Mouse (Mus musculus) spleen, adult 2 months (tissue): ENCODE measurements around the gene Gas2l1. TPM values are rescaled to one million over a fixed set of nuclear protein-coding genes. Genes with fewer than 3 reads are reported as not detected.

Source experiments
- DNase-seq, 2 experiments: peaks; one replicate each; pipeline versions ENCODE4 v3.0.0 to v3.0.0-alpha.2; 2012 to 2021; ENCODE audit warnings: low spot score in 2 of 2, low read depth in 1 of 2
- H3K27ac ChIP-seq: fragments of 200-500 bp; 2 replicates; pipeline ENCODE4 v1.5.1; 2012; ENCODE audit warnings: low read length, inconsistent platforms; ENCODE audit not compliant: insufficient read depth
- H3K27me3 ChIP-seq: fragments of 200-500 bp; 2 replicates; pipeline ENCODE4 v1.6.1; 2012; ENCODE audit warnings: mild to moderate bottlenecking, moderate library complexity, low read length, inconsistent platforms; ENCODE audit not compliant: control insufficient read depth, insufficient read depth
- H3K36me3 ChIP-seq: fragments of 200-500 bp; 2 replicates; pipeline ENCODE4 v1.6.1; 2012; ENCODE audit warnings: mild to moderate bottlenecking, low read length, inconsistent platforms; ENCODE audit not compliant: control insufficient read depth, insufficient read depth
- H3K4me1 ChIP-seq: fragments of 200-500 bp; 2 replicates; pipeline ENCODE4 v1.6.1; 2011; ENCODE audit warnings: inconsistent platforms; ENCODE audit not compliant: control insufficient read depth, insufficient read depth, insufficient read length
- H3K4me3 ChIP-seq: fragments of 200-500 bp; 2 replicates; pipeline ENCODE4 v1.5.1; 2011; ENCODE audit warnings: mild to moderate bottlenecking, inconsistent platforms; ENCODE audit not compliant: insufficient read depth, insufficient read length; ENCODE audit errors: extremely low read depth
- CTCF ChIP-seq: fragments of 200-500 bp; IDR thresholded peaks from 2 replicates; pipeline ENCODE4 v1.5.1; 2011; ENCODE audit warnings: mild to moderate bottlenecking, inconsistent platforms; ENCODE audit not compliant: insufficient read depth, insufficient read length, insufficient replicate concordance; ENCODE audit errors: extremely low read depth
- POLR2A ChIP-seq: fragments of 200-500 bp; IDR thresholded peaks from 2 replicates; pipeline ENCODE4 v1.6.1; 2011; ENCODE audit warnings: low read depth, low read length, inconsistent platforms
- WGBS: fragments of 180-500 bp; shearing (Covaris S2); methylation state at CpG from one replicate; pipeline ENCODE4 v1.1.7; 2018; 5-methylcytosine and 5-hydroxymethylcytosine counted together
- polyA plus RNA-seq: library from polyadenylated mRNA; depleted of rRNA; stranded (reverse); fragments of >200 nt; gene quantifications from 2 replicates; pipeline ENCODE4 v1.2.3, GENCODE M21; 2012

Gas2l1 gene
- polyA plus RNA-seq, 1 experiment, result 35.5 TPM

DNA sequence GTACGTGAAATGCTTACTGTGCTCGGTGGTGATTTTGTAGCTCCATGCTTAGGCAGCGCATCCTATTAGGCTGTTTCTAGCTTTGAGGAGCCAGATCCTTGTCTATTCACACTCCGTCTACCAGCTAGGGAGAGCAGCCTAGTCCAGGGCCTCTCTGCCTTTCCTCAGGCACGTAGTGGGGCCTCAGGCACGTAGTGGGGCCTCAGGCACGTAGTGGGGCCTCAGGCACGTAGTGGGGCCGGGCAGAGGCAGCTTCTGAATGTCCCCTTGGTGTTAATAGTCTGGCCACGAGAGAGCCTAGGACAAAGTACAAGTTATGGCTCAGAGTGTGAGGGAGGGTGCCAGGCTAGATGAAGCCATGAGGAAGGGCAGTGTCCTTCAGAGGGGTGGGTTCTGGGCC is 32.4 kb downstream of the Gas2l1 start:
- H3K4me1 ChIP-seq, result no peaks in the 10 kb centered on the region
- H3K4me3 ChIP-seq, result no peak overlapping the region
- DNase-seq, result no peak
- peaks cover 67% of the 10 kb centered on the region for H3K36me3 ChIP-seq
- 96% methylated on average over 10 of the region's 10 CpGs for WGBS
- H3K27me3 ChIP-seq, result no peaks in the 10 kb centered on the region
- TF ChIP-seq CTCF (no peak), POLR2A (no peak)
- no peak overlapping the region for H3K27ac ChIP-seq

DNA sequence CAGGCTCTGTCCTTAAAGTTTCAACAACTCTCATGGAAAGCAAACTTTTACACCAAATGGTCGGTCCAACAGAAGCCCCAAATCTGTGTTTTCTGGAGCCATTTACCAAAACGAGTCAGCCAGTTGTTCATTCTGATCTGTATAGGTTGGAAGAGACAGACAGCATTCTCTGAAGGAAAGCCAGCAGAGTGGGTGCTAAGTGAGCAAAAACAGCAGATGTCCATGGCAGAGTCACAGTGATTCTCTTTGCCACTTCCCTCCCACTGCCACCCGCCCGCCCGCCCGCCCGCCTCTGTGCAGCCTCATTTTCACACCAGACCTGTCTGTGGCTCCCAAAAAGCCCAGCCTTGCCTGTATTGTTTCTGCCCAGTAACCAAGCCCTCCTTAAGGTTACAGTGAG is 36.9 kb downstream of the Gas2l1 start:
- 95% methylated on average over 7 of the region's 7 CpGs for WGBS

DNA sequence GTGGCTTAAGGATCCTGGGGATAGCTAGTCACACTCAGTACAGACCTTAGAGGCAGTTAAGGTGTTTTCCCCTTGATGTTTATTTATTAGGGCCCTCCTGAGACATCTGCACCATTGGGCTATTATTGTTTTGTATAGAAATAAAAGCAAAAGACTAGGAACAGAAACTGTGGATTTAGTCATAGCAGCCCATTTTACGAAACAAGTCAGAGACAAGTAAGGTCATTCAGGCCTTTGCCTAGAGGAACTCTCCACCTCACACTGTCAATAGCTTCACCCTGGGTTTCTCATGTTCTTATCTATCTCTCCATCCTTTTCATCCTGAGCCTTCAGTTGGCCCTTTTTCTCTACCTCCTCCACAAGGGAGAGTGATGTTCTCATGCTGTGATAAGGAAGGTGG is 40.0 kb downstream of the Gas2l1 start:
- H3K4me1 ChIP-seq, result no peaks in the 10 kb centered on the region
- peaks cover 48% of the 10 kb centered on the region for H3K36me3 ChIP-seq
- no peak for TF ChIP-seq POLR2A
- TF ChIP-seq CTCF, result no peak
- WGBS, result 93% methylated on average over 1 of the region's 1 CpGs
- H3K27ac ChIP-seq, result no peak overlapping the region
- H3K4me3 ChIP-seq, result no peak overlapping the region
- DNase-seq, result no peak
- H3K27me3 ChIP-seq, result no peaks in the 10 kb centered on the region

More for the DNA sequence above, 36.9 kb downstream of the Gas2l1 start:
- no peak for DNase-seq
- TF ChIP-seq POLR2A (no peak), CTCF (no peak)
- H3K36me3 ChIP-seq, result peaks cover 65% of the 10 kb centered on the region
- no peaks in the 10 kb centered on the region for H3K4me1 ChIP-seq
- H3K27ac ChIP-seq, result no peak overlapping the region
- H3K27me3 ChIP-seq, result no peaks in the 10 kb centered on the region
- no peak overlapping the region for H3K4me3 ChIP-seq

DNA sequence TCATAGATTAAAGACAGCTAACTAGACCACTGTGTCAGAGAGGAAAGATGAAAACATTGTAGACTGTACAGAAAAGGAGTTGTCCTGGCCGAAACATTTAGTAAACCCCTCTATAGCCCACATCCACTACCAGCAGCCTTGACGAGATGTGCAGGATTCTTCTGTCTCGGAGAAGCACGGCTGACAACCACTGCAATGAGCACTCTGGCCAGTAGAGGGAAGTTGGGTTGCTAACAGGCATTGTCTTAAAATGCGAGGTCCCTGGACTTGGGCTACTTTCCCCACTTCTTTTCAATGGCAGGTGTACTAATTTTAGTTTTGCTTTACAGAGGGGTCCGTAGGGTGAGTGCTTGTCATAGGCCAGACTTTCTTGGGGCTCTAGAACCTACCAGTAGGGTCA is 47.6 kb downstream of the Gas2l1 start:
- no peak for DNase-seq
- H3K4me3 ChIP-seq, result no peak overlapping the region
- no peak overlapping the region for H3K27ac ChIP-seq
- WGBS, result 87% methylated on average over 6 of the region's 6 CpGs
- no peaks in the 10 kb centered on the region for H3K4me1 ChIP-seq
- peaks cover 54% of the 10 kb centered on the region for H3K36me3 ChIP-seq
- TF ChIP-seq POLR2A (no peak), CTCF (no peak)
- H3K27me3 ChIP-seq, result no peaks in the 10 kb centered on the region

DNA sequence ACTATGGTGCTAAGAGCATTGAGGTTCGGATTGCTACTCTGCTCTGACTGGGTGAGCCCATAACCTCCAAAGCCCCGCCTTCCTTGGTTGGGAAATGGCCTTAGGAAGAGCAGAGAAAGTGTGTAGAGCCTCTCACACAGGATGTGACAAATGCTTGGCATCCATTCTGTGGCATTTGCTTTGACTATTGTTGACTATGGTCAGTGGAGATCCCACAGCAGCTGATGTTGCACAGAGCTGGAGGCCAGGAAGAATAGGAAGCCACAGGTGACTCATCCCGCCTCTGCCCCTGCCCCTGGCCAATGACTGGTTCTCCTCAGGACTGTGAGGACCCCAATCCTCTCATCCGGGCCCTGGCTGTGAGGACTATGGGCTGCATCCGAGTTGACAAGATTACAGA is 48.8 kb downstream of the Gas2l1 start:
- TF ChIP-seq POLR2A, result no peak
- no peak for TF ChIP-seq CTCF
- no peak overlapping the region for H3K27ac ChIP-seq
- 97% methylated on average over 5 of the region's 5 CpGs for WGBS
- no peak overlapping the region for H3K4me3 ChIP-seq
- no peaks in the 10 kb centered on the region for H3K27me3 ChIP-seq
- no peak for DNase-seq
- no peaks in the 10 kb centered on the region for H3K4me1 ChIP-seq
- H3K36me3 ChIP-seq, result peaks cover 56% of the 10 kb centered on the region

DNA sequence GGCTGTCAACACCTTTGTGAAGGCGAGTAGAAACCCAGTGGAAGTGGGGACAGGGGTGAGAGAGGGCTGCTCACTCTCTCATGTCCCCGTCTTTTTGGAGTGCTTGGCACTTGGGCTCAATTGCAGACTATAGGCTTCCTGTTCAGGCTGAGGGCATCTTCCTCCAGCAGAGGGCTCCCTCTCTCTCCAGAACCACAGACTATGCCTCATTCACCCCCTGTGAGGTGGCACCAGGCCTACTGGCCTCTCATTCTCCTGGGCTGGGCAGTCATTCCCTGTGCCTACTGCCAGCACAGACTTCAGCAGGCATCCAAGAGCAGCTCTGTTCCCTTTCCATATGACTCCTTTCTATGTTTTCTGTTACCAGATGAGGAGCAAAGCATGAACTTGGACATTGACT is 49.4 kb downstream of the Gas2l1 start:
- Histone ChIP-seq H3K4me3 (no peak overlapping the region), H3K4me1 (no peaks in the 10 kb centered on the region), H3K36me3 (peaks cover 58% of the 10 kb centered on the region), H3K27me3 (no peaks in the 10 kb centered on the region), H3K27ac (no peak overlapping the region)
- WGBS, result 62% methylated on average over 2 of the region's 2 CpGs
- peak; percentile 7 to 45 for DNase-seq
- peak; percentile 42; the same call in 1 of the 2 replicates for TF ChIP-seq CTCF
- no peak for TF ChIP-seq POLR2A

DNA sequence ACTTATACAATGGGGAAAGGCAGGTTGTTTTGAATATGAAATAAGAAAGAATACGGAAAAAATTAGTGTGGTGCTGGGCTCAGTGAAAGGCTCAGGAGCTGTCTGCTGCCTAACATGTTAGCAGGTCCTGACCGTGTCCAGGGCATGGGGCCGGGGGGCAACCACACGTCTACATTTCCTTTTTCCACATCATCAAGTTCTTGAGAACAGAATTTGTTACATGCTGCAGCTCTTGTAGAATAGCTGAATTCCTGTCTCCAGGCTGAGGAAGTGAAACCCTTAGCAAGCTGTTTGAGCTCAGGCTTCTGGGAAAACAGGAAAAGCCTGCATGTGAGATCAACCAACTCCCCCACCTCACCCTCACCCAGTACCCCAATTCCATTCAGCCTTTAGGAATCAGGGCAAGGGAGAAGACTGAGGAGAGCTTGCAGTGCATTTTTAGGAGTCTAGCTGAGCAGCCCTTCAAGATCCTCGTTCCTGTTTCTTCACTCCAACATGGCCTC is 52.9 kb downstream of the Gas2l1 start:
- Histone ChIP-seq H3K27ac (no peak overlapping the region), H3K36me3 (peaks cover 36% of the 10 kb centered on the region), H3K27me3 (no peaks in the 10 kb centered on the region), H3K4me3 (no peak overlapping the region), H3K4me1 (no peaks in the 10 kb centered on the region)
- no peak for DNase-seq
- 42% methylated on average over 5 of the region's 5 CpGs for WGBS
- TF ChIP-seq CTCF (no peak), POLR2A (no peak)
